Mouse (Mus musculus) naive thymus-derived CD4-positive, alpha-beta T cell, adult 2 months (primary cell): ENCODE measurements around the gene Gm2056.
"Not testable (repeated sequence)": the region's sequence is repeated elsewhere in the genome, so short reads cannot be mapped to it uniquely, and the experiment has no call there.

Experiments used
- DNase-seq: peaks from one replicate; pipeline ENCODE4 v3.0.0-alpha.2; 2011; ENCODE audit warnings: low read depth

Gene Gm2056

GRCm38 (mm10) chr12:88026704-88027103 is at the start of gene Gm2056:
Gm2056 (plus strand) TSS chr12:88027004.
- not testable (repeated sequence) for DNase-seq

- DNase-seq: not testable (repeated sequence)
Measured at GRCm38 (mm10) chr12:87984000-87984399, 42.8 kb upstream of the Gm2056 start.

GRCm38 (mm10) chr12:88004118-88004517 is 22.7 kb upstream of the Gm2056 start:
- DNase-seq: not testable (repeated sequence)

- DNase-seq: not testable (repeated sequence)
Measured at GRCm38 (mm10) chr12:88011548-88011947, 15.3 kb upstream of the Gm2056 start, which contains the start of gene Gm2075. Gm2075 (plus strand) TSS chr12:88011848.

- DNase-seq: not testable (repeated sequence)
Measured at GRCm38 (mm10) chr12:88018671-88019070, 8.1 kb upstream of the Gm2056 start, which contains the start of gene Gm6803. Gm6803 (minus strand) TSS chr12:88018771.

GRCm38 (mm10) chr12:88032250-88032649 is 5.4 kb downstream of the Gm2056 start:
- not testable (repeated sequence) for DNase-seq

GRCm38 (mm10) chr12:88039062-88039461 is 12.3 kb downstream of the Gm2056 start:
- DNase-seq: not testable (repeated sequence)

GRCm38 (mm10) chr12:88039703-88040102 is 12.9 kb downstream of the Gm2056 start:
- not testable (repeated sequence) for DNase-seq

GRCm38 (mm10) chr12:88045226-88045625 is 18.4 kb downstream of the Gm2056 start:
- not testable (repeated sequence) for DNase-seq
